Mouse (Mus musculus) lung, postnatal 10 days (tissue): ENCODE measurements around the gene Olfr768.
"Not testable (repeated sequence)": the region's sequence is repeated elsewhere in the genome, so short reads cannot be mapped to it uniquely, and the experiment has no call there.

Source experiments
- DNase-seq: peaks from one replicate; pipeline ENCODE4 v3.0.0; 2021

The Olfr768 gene

GRCm38 (mm10) chr10:129099275-129099674, at the start of gene Olfr768:
Gene Olfr768, minus strand, starts transcription at chr10:129099375.
- DNase-seq: no peak

GRCm38 (mm10) chr10:129138898-129139297, 39.7 kb upstream of the Olfr768 start, which contains the start of gene Olfr770:
Gene Olfr770, minus strand, starts transcription at chr10:129138998.
- DNase-seq: no peak

- DNase-seq: no peak
Observed at GRCm38 (mm10) chr10:129117761-129118160, 18.6 kb upstream of the Olfr768 start, which contains the start of gene Olfr769. Gene Olfr769, minus strand, starts transcription at chr10:129117861.

GRCm38 (mm10) chr10:129115146-129115545, 16.0 kb upstream of the Olfr768 start:
- no peak for DNase-seq

DNA sequence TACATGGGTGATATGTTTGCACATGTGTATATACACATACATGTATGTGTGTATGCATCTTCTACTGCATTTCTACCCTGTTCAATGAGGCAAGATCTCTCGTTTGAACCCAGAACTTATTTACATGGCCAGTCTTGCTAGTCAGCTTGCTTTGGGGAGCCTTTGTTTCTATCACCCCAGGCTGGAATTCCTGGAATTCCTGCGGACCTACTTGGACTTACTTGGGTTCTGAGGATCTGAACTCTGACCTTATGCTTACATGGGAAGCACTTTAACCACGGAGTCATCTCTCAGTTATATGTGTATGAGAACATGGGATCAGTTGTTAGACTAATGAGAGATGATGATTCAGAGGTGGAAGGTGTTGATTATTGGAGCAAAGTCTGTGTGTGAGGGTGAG, 2.1 kb upstream of the Olfr768 start:
- DNase-seq: no peak

DNA sequence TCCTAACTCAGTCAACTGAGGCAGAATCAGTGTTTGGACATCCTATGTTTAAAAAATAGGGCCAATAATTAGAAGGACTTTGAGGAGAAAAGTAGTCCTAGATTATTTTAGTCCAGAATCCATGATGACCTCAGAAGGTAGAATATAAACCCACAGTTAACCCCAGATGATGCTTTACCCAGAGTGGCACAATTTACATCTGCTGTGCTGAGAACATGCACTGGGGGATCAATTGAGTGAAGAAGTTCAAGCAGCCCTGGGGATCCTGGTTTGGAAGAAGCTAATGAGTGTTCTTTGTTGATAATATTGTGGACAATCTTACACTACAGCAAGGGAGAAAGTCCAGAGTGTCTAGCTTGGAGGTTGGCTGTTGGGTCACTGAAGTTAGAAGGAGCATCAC, 16.4 kb downstream of the Olfr768 start, which contains the start of gene Olfr767:
Gene Olfr767 (minus strand): TSS at position 101 of the 400 bp plus-strand sequence.
- DNase-seq: not testable (repeated sequence)

GRCm38 (mm10) chr10:129068877-129069276, 30.3 kb downstream of the Olfr768 start, which contains the start of gene Olfr766-ps1:
Gene Olfr766-ps1, minus strand, starts transcription at chr10:129068977.
- DNase-seq: no peak

DNA sequence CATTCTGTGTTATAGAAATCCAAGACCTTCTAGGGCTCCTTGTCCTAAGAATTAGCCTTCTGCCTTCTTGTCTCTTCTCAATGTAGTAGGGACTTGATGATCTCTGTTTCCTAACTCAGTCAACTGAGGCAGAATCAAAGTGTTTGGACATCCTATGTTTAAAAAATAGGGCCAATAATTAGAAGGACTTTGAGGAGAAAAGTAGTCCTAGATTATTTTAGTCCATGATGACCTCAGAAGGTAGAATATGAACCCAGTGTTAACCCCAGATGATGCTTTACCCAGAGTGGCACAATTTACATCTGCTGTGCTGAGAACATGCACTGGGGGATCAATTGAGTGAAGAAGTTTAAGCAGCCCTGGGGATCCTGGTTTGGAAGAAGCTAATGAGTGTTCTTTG, 49.3 kb downstream of the Olfr768 start, which contains the start of gene Olfr765:
Gene Olfr765 (minus strand): TSS at position 101 of the 400 bp plus-strand sequence.
- DNase-seq: not testable (repeated sequence)
